Mouse (Mus musculus) liver, embryonic 14.5 days (tissue): Measurements from ENCODE around the gene Canx.

Experiments used
- CTCF ChIP-seq: IDR thresholded peaks from 2 replicates; pipeline ENCODE4 v1.5.1; 2016; ENCODE audit warnings: antibody characterized with exemption, low read depth, control low read depth
- EP300 ChIP-seq: IDR thresholded peaks from 2 replicates; pipeline ENCODE4 v1.6.1; 2016; ENCODE audit warnings: antibody characterized with exemption, low read depth

DNA sequence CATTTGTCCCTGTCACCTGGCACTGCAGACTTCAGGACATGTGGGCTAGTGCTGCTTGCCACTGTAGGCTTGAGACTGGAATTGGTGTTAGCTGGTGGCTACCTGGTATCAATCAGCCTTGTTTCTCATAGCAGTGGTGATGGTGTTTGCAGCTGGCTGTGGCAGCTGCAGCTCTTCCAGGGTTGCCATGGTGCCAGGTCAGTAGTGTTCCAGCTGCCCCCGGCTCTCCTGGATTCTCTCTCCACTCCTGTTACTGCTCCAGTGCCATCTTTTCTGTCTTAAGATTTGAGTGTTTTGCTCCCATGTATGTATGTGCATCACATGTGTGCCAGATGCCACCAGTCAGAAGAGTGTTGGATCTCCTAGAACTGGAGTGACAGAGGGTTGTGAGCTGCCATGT lies 72.1 kb downstream of the Canx start:
- TF ChIP-seq CTCF (no peak), EP300 (no peak)
